Mouse (Mus musculus): Measurements from ENCODE around the gene Izumo2.
"Not testable (repeated sequence)": the region's sequence is repeated elsewhere in the genome, so short reads cannot be mapped to it uniquely, and the experiment has no call there.

The Izumo2 gene

DNA sequence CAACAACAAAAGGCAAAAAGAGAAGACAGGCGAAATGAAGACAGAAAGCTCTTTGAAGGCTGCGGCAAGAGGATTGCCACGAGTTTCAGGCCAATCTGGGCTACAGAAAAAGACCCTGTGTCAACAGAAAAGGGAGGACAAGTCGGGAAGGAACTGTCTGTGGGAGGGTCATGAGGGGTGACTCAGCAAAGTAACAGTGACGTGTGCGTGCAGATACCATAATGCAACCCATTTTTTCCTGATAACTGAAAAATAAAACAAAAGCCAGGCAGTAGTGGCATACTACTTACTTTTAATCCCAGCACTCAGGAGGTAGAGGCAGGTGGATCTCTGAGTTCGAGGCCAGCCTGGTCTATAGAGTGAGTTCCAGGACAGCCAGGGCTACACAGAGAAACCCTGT, 10.6 kb upstream of the Izumo2 start:
- no peak for DNase-seq (ENCODE audit: low spot score in 2 of 2)

- no peak for DNase-seq (ENCODE audit: low spot score in 2 of 2)
Measured at GRCm38 (mm10) chr7:44701921-44702320, 6.6 kb upstream of the Izumo2 start.

DNA sequence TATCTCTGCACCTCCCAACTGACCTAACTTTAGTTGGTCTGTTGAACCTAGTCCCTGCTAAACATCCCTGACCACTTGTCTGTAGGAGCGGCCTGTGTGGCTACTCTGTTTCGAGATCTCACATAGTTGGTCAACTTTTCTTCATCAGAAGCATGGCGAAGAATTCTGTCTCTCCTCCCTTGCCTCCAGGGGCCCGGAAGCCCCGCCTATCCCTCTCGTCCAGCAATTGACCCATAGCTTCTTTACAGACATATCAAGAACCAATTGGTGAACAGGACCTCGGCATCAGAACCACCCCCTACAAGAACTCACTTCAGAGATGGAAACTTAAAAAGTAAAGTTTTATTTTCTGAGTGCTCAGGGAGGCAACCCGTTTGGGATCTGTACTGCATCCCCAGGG, 5.6 kb upstream of the Izumo2 start:
- DNase-seq (ENCODE audit: low spot score in 2 of 2): no peak

GRCm38 (mm10) chr7:44704363-44704762, 4.2 kb upstream of the Izumo2 start:
- peak; percentile 19 to 67 for DNase-seq (ENCODE audit: low spot score in 2 of 2)

GRCm38 (mm10) chr7:44705086-44705485, 3.5 kb upstream of the Izumo2 start:
- DNase-seq (ENCODE audit: low spot score in 2 of 2): no peak

DNA sequence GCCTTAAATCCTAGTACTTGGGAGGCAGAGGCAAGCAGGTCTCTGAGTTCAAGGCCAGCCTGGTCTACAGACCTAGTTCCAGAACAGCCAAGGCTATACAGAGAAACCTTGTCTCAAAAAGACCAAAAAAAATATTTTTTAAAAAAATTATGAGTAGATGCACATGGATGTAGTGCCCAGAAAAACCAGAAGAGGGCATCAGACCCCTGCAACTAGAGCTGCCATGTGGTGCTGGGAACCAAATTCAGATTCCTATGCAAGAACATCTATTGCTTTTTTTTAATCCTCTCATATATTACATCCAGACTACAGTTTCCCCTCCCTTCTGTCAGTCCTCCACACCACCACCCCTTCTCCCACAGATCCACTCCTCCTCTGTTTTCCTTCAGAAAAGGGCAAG, 2.2 kb upstream of the Izumo2 start:
- DNase-seq (ENCODE audit: low spot score in 2 of 2): no peak

DNA sequence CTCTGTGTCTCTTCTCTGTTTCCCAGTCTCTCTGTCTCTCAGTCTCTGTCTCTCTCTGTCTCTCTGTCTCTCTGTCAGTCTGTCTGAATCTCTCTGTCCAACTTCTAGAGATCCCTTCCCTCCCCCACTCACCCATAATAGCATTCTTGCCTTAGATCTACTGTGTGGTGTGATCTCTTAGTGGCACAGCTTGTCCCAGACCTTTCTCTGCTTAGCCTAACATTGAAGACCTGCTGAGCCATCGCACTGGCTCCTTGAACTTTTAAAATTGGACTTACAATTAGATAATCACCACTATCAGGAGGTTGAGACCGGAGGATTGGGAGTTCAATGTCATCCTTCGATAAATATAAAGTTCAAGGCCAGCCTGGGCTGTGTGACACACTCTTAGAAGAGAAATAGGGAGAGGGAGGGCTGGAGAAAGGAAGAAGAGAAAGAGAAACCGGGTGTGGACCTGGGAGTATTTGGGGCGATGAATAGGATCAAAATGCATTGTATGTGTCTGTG, 1.3 kb upstream of the Izumo2 start:
- DNase-seq (ENCODE audit: low spot score in 2 of 2): no peak

DNA sequence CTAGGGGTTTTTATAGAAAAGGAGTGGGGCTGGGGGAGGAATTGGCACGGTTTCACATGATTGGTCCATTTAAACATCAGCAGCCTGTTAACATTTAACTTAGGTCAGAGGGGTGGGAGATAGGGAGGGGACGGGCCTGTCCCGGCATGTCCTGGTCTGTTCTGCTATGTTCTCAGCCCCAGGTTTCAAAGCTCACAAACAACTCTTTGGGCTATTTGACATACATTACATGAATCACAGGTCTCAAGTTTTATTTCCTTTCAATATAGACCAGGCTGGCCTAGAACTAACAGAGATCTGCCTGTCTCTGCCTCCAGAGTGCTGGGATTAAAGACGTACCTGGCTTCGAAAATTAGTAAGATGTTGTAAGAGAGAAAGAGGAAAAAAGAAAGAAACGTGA, 449 bp upstream of the Izumo2 start:
- DNase-seq (ENCODE audit: low spot score in 2 of 2): not testable (repeated sequence)

- no peak for DNase-seq (ENCODE audit: low spot score in 2 of 2)
Measured at GRCm38 (mm10) chr7:44709881-44710280, 1.3 kb downstream of the Izumo2 start.

DNA sequence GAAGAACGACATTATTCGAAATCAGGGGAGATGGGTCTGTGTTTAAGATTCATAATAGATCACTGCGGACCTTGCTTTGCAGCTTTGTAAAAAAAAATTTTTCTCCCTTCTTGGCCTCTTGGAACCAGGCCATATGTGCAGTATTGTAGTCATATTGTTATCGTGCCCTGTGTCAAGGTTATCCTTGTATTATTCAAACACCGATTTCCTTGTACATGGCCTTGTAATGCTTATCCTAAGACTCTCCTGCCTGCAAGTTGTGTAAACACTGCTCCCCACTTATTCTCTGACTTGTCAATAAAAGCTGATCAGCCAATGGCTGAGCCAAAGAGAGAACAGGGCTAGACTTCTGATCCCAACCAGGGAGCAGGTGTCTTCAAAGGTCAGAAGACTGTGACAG, 13.5 kb downstream of the Izumo2 start:
- no peak for DNase-seq (ENCODE audit: low spot score in 2 of 2)

DNA sequence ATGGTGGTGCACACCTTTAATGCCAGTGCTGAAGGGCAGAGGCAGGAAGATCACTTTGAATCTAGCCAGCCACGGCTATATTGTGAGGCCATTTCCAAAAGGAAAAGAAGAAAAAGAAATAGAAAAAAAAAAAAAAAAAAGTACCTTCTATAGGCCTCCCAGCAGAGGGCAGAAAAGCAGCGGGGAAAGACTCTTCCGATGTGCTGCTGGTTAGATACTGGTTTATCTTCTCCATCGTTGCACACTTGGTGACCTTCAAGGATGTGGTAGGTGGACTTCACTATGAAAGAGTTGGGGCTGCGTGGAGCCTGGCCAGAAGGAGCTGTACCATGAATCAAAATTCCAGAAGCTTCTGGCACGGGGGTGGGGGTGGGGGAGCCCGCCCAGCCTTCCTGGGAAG, 15.8 kb downstream of the Izumo2 start:
- DNase-seq (ENCODE audit: low spot score in 2 of 2): no peak

DNA sequence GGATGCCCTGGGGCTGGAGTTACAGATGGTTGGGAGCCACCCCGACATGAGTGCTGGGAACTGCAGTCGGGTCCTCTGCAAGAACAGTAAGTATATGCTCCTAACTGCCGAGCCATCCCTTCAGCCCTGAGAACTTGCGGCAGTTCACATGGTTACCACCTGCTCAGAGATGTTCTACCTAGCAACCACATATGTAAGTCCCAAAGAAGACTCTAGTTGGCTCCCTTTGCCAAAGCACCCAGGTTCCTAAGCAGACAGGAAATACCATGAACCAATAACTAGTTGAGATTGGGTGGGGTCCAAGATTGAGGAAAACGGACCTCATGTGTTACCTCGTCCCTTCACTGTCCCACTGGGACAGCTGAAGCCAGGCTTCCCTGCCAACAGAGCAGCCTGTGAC, 17.8 kb downstream of the Izumo2 start:
- DNase-seq (ENCODE audit: low spot score in 2 of 2): no peak

- DNase-seq (ENCODE audit: low spot score in 2 of 2): no peak
Measured at GRCm38 (mm10) chr7:44727151-44727550, 18.6 kb downstream of the Izumo2 start.

- DNase-seq (ENCODE audit: low spot score in 2 of 2): no peak
Measured at GRCm38 (mm10) chr7:44728082-44728975, 19.8 kb downstream of the Izumo2 start.

- DNase-seq (ENCODE audit: low spot score in 2 of 2): no peak
Measured at GRCm38 (mm10) chr7:44733723-44734122, 25.2 kb downstream of the Izumo2 start.

GRCm38 (mm10) chr7:44741361-44741760, 32.8 kb downstream of the Izumo2 start:
- DNase-seq (ENCODE audit: low spot score in 2 of 2): no peak

DNA sequence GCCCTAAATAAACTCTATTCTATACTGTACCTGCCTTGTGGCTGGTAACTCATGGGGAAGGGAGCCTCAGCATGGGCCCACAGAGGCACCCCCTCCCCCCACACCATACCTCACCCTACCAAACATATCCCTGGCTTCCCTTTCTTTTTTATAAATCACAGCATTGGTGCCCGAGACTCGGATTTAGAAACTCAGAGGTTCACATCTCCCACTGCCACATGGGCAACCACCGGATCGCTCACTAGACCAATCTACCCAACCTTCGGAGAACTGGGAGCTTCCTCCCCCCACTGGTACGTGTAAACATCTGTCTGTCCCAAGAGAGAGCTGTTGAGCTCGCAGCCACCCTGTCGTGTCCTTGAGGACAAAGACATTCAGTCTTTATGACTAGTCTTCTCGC, 35.7 kb downstream of the Izumo2 start:
- DNase-seq (ENCODE audit: low spot score in 2 of 2): no peak

GRCm38 (mm10) chr7:44745076-44745475, 36.5 kb downstream of the Izumo2 start:
- DNase-seq (ENCODE audit: low spot score in 2 of 2): peak; percentile 75 to 86

- DNase-seq (ENCODE audit: low spot score in 2 of 2): no peak
Measured at GRCm38 (mm10) chr7:44747115-44747514, 38.6 kb downstream of the Izumo2 start.

DNA sequence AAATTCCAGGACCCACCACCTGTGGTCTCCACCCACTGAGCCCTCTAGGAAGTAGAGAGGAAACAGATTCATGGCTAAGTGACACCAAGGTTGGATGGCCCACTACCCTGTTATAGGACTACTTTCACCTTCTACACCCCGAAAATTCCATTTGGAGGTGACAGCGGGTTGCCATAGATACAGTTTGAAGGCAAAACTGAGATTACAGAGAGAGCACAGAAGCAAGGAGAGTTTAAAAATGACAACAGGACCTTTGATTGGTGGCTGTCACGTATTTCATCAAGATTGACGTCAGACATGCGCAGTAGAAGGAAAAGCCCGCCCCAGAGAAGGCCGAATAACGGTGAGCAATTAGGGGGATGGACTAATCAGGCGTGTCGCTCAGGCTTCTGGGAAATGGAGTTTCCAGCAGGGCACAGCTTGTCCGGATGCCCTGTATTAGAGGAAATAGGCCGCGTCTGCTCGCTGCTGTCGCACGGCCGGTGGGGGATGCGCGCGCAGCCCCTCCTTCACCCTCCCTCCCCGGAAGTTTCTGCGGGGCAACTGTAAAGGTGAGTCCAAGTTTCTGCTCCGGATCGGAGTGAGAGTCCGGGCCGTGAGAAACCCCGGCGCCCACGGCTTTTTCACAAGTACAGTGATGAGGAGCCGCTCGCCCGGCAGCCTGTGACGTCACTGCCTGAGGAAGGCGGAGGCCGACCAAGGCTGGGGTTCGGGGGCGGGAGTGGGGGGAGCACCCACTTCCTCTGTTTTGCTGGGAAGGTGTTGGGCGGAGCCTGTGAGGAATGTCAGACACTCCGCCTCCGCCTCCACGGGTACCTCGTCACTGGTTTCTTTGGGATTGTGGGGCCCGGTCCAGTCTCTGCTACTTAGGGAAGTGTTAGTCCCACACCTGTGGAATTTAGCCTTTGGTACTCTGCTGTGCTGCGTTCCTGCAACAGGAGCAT, 39.8 kb downstream of the Izumo2 start, which contains the start of gene Vrk3:
Gene Vrk3 (plus strand): TSS at position 313 of the 944 bp plus-strand sequence.
- DNase-seq (ENCODE audit: low spot score in 2 of 2): peak; percentile 95 to 98

DNA sequence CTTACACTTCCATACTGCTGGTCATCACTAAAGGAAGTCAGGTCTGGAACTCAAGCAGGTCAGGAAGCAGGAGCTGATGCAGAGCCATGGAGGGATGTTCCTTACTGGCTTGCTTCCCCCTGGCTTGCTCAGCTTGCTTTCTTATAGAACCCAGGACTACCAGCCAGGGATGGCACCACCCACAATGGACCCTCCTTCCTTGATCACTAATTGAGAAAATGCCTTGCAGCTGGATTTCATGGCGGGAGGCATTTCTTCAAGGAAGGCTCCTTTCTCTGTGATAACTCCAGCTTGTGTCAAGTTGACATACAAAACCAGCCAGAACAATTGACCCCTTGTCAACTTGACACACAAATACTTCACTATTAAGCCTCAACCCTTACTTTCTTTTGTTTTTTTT, 42.4 kb downstream of the Izumo2 start, which contains the start of gene Zfp473:
Gene Zfp473 (minus strand): TSS at position 101 of the 400 bp plus-strand sequence.
- DNase-seq (ENCODE audit: low spot score in 2 of 2): not testable (repeated sequence)

DNA sequence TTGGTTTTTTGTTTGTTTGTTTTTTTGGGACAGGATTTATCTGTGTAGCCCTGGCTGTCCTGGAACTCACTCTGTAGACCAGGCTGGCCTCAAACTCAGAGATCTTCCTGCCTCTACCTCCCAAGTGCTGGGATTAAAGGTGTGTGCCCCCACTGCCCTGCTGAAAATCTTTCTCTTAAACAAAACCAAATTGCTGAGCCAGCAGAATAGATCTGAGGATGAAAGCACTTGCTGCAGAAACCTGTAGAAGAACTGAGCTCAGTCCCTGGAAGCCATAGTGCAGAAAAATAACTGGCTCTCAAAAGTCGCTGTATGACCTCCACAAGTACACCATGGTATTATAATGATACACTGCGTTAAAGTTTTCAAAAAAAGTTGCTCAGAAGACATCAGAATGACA, 48.6 kb downstream of the Izumo2 start:
- DNase-seq (ENCODE audit: low spot score in 2 of 2): no peak
